Mouse (Mus musculus): Measurements from ENCODE around the gene Coq10b.
A peak's percentile ranks its signal among the peaks of the same experiment; 100 is the strongest.
"Not testable (repeated sequence)": the region's sequence is repeated elsewhere in the genome, so short reads cannot be mapped to it uniquely, and the experiment has no call there.

The Coq10b gene

DNA sequence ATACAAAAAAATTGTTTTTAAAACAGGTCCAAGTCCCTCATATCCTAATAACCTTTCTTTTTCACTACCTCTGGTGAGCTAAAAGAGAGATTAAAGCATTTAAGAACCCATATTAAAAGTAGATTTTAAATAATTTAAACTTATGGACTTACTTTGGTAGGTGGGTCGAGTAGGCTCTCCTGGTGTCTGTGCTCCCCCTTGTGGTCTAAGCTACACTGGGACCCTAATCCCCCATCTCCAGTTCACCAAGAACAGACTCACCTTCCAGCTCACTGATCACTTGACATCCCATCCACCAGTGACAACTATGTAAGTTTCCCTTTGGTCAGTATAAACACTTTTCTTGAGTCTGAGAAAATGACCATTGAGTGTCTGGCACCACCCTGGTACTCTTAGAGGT lies 10.3 kb upstream of the Coq10b start:
- Histone ChIP-seq H3K27me3 (ENCODE audit: control insufficient read depth, insufficient read depth, low read length, poor library complexity, severe bottlenecking) (no peaks in the 10 kb centered on the region), H3K36me3 (ENCODE audit: control insufficient read depth, insufficient read depth, low read length, poor library complexity, severe bottlenecking) (no peaks in the 10 kb centered on the region)
- peak; percentile 59 for DNase-seq (ENCODE audit: low read depth, low spot score)

DNA sequence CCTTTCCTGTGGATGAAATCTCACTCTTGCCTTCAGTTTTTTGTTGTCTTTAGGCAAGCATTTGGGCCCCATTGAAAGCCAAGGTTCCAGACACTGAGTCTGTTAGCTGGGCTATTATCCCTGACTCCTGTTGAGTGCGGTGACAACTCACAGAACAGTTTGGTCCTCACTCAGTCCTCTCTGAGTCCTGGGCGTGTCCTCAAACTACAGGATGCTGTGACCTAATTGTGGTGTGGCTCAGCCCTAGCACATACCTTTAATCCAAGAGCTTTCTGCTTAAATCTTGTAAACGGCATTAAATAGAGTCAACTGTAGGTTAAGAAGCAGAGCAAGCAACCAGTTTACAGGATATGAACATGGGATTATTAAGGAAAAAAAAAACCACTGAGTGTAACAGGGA lies 9.4 kb upstream of the Coq10b start:
- no peak for DNase-seq (ENCODE audit: low read depth, low spot score)
- H3K36me3 ChIP-seq (ENCODE audit: control insufficient read depth, insufficient read depth, low read length, poor library complexity, severe bottlenecking) = no peaks in the 10 kb centered on the region
- no peaks in the 10 kb centered on the region for H3K27me3 ChIP-seq (ENCODE audit: control insufficient read depth, insufficient read depth, low read length, poor library complexity, severe bottlenecking)

DNA sequence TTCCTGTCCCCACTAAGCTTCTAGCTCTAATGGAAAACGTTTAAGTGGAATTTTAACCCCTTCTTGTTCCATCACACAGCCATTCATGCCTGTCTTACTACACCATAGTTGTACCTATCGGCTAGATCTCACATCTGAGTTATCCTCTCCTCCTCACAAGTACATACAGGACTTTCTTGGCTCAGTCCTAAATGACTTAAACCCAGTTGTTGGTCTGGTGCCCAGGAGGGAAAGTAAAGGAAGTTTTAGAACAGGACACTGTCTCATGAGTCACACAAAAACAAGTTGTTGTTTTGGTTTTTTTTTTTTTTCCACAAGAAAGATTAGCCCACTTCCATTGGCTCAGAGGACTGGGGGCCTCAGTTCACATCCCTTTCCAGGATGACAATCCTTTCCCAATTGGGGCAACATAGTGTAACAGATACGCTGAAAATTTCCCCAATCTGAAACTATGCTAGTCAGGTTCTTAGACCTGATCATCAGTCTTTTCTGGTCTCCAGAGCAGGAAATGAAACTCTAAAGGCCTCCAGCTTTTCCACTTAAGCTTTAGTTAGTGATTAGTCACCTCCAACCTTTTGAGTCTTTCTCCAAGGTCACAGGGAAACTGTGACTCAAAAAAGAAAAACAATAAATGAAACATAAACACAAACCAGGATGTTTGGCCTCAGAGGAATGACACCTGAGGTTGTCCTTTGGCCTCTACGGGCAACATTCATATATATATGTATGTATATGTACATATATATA lies 3.6 kb upstream of the Coq10b start:
- Histone ChIP-seq H3K36me3 (ENCODE audit: control insufficient read depth, insufficient read depth, low read length, poor library complexity, severe bottlenecking) (no peaks in the 10 kb centered on the region), H3K27me3 (ENCODE audit: control insufficient read depth, insufficient read depth, low read length, poor library complexity, severe bottlenecking) (no peaks in the 10 kb centered on the region)
- no peak for DNase-seq (ENCODE audit: low read depth, low spot score)

DNA sequence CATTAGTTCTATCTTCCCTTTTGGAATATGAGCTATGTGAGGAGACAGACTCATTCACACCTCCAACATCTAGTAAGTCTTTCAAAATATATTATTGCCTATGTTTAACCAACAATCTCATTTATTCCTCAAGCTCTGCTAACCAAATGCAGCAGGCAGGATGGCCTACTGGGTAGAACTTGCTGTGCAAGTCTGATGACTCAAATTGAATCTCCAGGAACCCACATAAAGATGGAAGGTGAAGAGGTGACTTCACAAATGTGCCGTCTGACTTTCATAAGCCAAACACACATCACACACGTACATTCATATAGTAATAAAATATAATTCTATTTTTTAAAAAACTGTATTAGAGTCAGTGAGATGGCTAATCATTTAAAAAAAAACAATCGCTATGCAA lies 899 bp upstream of the Coq10b start:
- DNase-seq (ENCODE audit: low read depth, low spot score) = no peak
- no peaks in the 10 kb centered on the region for H3K27me3 ChIP-seq (ENCODE audit: control insufficient read depth, insufficient read depth, low read length, poor library complexity, severe bottlenecking)

DNA sequence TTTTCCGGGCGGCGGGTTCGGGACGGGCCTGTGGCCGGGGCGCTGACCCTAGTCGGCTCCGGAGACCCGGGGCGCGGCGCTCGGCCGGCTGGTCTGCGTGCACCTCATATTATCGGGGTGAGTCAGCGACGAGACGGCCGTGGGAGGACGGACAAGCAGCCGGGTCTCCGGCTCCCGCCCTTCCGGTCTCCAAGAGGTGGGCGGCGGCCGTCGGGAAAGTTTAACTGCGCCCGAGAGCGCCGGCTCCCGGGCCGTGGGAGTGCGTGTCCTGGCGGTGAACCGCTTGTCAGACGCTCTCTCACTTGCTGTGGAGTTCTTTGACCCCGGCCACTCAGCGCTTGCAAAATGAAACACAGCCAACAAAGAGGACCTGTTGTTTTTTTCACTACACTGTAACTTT lies 435 bp downstream of the Coq10b start:
- no peak for DNase-seq (ENCODE audit: low read depth, low spot score)
- Histone ChIP-seq H3K27me3 (ENCODE audit: control insufficient read depth, insufficient read depth, low read length, poor library complexity, severe bottlenecking) (no peaks in the 10 kb centered on the region), H3K36me3 (ENCODE audit: control insufficient read depth, insufficient read depth, low read length, poor library complexity, severe bottlenecking) (no peaks in the 10 kb centered on the region)

More for the DNA sequence above, 899 bp upstream of the Coq10b start:
- H3K36me3 ChIP-seq (ENCODE audit: control insufficient read depth, insufficient read depth, low read length, poor library complexity, severe bottlenecking) = no peaks in the 10 kb centered on the region

DNA sequence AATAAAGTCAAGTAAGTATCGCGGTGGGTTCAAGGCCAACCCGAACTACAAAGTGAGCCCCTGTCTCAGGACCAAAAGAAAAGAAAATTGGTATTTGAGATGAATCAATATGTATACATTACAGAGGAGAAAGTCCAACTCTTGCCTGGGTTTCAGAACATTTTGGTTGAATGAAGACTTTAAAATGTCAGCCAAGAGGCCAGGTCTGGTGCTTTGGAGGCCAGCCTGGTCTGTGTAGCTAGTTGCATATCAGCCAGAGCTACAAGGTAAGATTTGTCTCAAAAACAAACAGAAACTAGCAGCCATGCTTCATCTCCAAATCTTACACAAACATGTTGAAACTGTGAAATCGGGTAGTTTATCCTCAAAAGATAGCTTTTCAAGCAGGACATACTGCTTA lies 1.0 kb downstream of the Coq10b start:
- Histone ChIP-seq H3K36me3 (ENCODE audit: control insufficient read depth, insufficient read depth, low read length, poor library complexity, severe bottlenecking) (no peaks in the 10 kb centered on the region), H3K27me3 (ENCODE audit: control insufficient read depth, insufficient read depth, low read length, poor library complexity, severe bottlenecking) (no peaks in the 10 kb centered on the region)
- no peak for DNase-seq (ENCODE audit: low read depth, low spot score)

DNA sequence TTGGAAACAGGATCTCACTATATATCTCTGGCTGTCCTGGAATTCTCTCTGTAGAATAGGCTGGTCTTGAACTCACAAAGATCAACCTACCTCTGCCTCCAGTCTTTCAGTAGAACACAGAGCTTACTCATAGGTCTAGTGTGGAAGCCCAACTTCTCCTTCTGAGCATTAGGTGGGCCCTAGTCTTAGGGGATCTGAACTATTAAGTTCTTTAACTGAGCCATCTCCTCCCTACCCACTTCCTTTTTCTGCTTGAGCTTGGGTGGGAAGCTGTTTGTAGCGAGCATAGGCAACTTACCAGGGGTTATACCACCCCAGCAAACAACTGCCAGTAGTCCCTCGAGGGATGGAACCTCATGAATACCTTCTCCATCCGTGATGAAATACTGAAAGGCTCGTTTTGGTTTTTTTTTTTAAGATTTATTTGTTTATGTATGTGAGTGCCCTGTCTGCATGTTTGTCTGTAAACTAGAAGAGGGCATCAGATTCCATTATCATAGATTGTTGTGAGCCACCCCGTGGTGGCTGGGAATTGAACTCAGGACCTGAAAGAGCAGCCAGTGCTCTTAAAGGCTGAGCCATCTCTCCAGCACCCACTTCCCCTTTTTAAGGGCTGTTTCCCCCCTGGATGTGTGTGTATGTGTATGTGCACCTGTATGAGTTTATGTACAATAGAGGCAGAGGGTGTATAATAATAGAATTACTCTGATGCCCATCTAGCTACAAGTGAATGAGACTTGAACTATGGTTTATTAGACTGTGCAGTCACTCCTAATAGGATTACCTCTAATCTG lies 2.9 kb downstream of the Coq10b start:
- H3K27me3 ChIP-seq (ENCODE audit: control insufficient read depth, insufficient read depth, low read length, poor library complexity, severe bottlenecking) = no peaks in the 10 kb centered on the region
- DNase-seq (ENCODE audit: low read depth, low spot score) = peak; percentile 67

DNA sequence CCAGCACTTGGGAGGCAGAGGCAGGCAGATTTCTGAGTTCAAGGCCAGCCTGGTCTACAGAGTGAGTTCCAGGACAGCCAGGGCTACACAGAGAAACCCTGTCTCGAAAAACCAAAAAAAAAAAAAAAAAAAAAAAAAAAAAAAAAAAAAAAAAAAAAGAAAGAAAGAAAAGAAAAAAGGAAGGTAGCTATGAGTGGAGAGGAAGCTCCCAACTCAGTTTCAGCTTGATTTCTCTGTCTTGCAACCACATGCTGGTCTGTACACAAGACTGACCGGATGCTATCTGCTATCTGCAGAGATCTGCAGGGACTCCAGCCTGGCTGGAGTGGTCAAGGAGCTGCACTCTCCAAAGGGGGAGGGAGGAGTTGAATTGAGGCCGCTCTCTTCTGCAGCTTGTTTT lies 5.8 kb downstream of the Coq10b start:
- not testable (repeated sequence) for DNase-seq (ENCODE audit: low read depth, low spot score); H3K36me3 ChIP-seq (ENCODE audit: control insufficient read depth, insufficient read depth, low read length, poor library complexity, severe bottlenecking); H3K27me3 ChIP-seq (ENCODE audit: control insufficient read depth, insufficient read depth, low read length, poor library complexity, severe bottlenecking)

More for the DNA sequence above, 2.9 kb downstream of the Coq10b start:
- H3K36me3 ChIP-seq (ENCODE audit: control insufficient read depth, insufficient read depth, low read length, poor library complexity, severe bottlenecking) = no peaks in the 10 kb centered on the region

DNA sequence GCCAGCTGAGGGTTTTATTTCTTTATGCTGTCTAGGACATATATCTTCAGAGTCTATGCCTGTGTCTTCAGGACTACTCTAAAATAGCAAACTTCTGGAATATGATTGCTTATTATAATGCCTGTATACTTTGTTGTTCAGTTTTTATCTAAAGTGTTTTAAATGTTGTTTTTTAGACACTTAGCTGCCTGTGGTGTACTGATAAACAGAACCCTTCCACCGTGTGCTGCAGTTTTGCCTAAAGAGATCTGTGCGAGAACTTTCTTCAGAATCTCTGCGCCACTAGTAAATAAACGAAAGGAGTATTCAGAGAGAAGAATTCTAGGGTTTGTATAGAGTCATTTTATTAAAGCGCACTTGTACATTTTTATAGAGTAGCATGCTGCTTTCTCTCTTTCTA lies 8.5 kb downstream of the Coq10b start:
- Histone ChIP-seq H3K27me3 (ENCODE audit: control insufficient read depth, insufficient read depth, low read length, poor library complexity, severe bottlenecking) (no peaks in the 10 kb centered on the region), H3K36me3 (ENCODE audit: control insufficient read depth, insufficient read depth, low read length, poor library complexity, severe bottlenecking) (no peaks in the 10 kb centered on the region)
- no peak for DNase-seq (ENCODE audit: low read depth, low spot score)

DNA sequence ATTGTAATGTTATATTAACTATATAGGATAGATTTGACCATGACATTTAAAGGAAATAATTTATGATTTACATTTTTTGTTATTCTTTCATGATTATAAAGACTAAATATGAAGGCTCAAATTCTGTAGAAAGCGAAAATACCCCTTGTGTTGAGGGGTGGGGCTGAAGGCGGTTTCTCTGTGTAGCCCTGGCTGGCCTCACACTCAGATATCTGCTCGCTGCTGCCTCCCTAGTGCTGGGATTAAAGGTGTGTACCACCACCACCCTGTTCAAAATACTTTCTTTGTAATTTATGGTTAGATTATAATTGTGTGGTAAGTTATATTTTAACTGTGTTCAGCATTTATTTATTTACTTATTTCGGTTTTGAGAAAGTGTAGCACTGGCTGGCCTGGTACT lies 9.2 kb downstream of the Coq10b start:
- H3K36me3 ChIP-seq (ENCODE audit: control insufficient read depth, insufficient read depth, low read length, poor library complexity, severe bottlenecking) = no peaks in the 10 kb centered on the region
- no peaks in the 10 kb centered on the region for H3K27me3 ChIP-seq (ENCODE audit: control insufficient read depth, insufficient read depth, low read length, poor library complexity, severe bottlenecking)

DNA sequence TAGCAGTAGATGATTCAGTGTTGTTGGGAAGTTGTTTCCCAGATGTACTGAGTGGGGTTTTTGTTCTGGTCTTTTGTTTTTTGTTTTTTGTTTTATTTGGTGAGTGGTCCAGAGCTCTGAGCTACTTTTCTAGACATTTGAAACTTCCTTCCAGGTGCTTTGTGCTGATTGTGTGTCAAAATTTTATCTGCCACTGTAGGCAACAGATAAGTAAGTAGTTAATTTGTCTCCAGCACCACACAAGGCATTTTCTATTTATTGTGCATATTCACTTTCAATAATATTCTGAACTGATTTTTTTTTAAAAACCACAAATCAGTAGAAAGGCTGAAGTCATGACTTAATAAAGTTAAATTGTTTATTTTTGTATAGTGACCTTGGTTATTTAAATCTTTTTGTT lies 19.8 kb downstream of the Coq10b start:
- H3K36me3 ChIP-seq (ENCODE audit: control insufficient read depth, insufficient read depth, low read length, poor library complexity, severe bottlenecking); H3K27me3 ChIP-seq (ENCODE audit: control insufficient read depth, insufficient read depth, low read length, poor library complexity, severe bottlenecking); DNase-seq (ENCODE audit: low read depth, low spot score): not testable (repeated sequence)

More for the DNA sequence above, 9.2 kb downstream of the Coq10b start:
- DNase-seq (ENCODE audit: low read depth, low spot score) = no peak

DNA sequence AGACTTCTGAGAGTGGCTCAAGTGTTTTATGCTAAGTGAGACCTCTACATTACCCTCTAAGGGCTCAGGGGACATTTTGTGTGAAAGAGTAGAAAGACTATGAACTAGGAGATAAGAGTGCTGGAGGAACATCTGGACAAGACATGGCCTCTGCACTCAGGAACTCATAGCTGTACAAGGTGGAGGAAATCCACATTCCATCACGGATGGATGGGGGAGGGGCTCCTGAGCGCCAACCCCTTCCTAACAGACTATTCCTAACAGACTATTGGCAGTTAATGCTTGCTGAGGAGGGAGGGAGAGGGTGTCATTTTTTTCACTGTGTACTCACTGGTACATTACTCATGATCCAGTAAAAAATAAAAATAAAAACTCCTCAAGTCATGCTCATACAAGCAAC lies 22.2 kb downstream of the Coq10b start:
- DNase-seq (ENCODE audit: low read depth, low spot score) = no peak
- H3K27me3 ChIP-seq (ENCODE audit: control insufficient read depth, insufficient read depth, low read length, poor library complexity, severe bottlenecking) = no peaks in the 10 kb centered on the region
- peaks cover 8% of the 10 kb centered on the region; the same call in 1 of the 2 replicates for H3K36me3 ChIP-seq (ENCODE audit: control insufficient read depth, insufficient read depth, low read length, poor library complexity, severe bottlenecking)

DNA sequence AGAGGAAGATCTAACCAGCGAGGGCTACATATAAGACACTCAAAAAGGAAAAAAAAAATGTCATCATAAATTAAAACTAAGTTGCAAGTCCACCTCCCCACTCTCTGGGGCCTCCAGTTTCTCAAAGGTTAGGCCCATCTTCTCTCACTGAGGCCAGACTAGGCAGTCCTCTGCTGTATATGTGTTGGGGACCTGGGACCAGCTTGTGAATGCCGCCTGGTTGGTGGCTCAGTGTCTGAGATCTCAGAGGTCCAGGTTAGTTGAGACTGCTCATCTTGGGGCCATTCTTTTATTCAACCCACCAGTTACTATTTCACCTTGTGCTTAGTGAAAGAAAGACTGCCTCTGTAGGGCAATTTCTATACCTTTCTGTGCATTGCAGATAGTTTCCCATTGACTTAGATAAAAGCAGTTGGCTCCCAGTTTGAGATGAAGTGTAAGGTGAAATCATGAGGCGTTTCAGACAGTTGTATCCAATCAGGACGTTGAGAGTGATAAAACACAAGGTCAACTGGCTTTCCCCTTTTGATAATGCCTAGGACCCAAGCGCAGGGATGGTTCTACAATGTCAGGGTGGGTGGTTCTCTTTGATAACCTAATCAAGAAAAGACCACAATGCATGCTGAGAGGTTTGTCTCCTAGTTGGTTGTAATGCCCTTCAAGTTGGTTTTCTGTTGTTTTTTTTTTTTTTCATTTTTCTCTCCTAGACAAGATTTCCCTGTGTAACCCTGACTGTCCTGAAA lies 23.3 kb downstream of the Coq10b start:
- Histone ChIP-seq H3K36me3 (ENCODE audit: control insufficient read depth, insufficient read depth, low read length, poor library complexity, severe bottlenecking) (peaks cover 7% of the 10 kb centered on the region; the same call in 1 of the 2 replicates), H3K27me3 (ENCODE audit: control insufficient read depth, insufficient read depth, low read length, poor library complexity, severe bottlenecking) (no peaks in the 10 kb centered on the region)
- DNase-seq (ENCODE audit: low read depth, low spot score) = no peak

DNA sequence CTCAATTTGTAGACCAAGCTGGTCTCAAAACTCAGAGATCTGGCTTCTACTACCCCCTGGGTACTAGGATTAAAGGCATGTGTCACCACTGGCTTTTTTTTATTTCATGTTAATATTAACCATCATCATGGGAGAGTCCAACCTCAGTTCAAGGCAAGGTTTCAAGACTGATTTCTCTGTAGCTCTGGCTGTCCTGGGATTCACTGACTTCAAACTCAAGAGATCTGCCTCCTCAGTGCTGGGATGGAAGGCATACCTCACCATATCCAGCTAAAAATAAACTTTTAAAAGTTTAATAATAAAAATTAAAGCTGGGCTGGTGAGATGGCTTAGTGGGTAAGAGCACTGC lies 23.8 kb downstream of the Coq10b start:
- H3K36me3 ChIP-seq (ENCODE audit: control insufficient read depth, insufficient read depth, low read length, poor library complexity, severe bottlenecking) = peaks cover 9% of the 10 kb centered on the region
- DNase-seq (ENCODE audit: low read depth, low spot score) = no peak
- no peaks in the 10 kb centered on the region for H3K27me3 ChIP-seq (ENCODE audit: control insufficient read depth, insufficient read depth, low read length, poor library complexity, severe bottlenecking)

Data from splenic B cell, adult 2 months (primary cell).